Mouse (Mus musculus) liver, postnatal 0 days (tissue): ENCODE data around the gene Kpnb1.

ENCODE experiments used
- CTCF ChIP-seq: sonication (generic); IDR thresholded peaks from 2 replicates; pipeline ENCODE4 v1.5.1; 2016; ENCODE audit warnings: antibody characterized with exemption, low read depth
- EP300 ChIP-seq: IDR thresholded peaks from 2 replicates; pipeline ENCODE4 v1.6.1; 2016; ENCODE audit warnings: antibody characterized with exemption, low read depth, mild to moderate bottlenecking

DNA sequence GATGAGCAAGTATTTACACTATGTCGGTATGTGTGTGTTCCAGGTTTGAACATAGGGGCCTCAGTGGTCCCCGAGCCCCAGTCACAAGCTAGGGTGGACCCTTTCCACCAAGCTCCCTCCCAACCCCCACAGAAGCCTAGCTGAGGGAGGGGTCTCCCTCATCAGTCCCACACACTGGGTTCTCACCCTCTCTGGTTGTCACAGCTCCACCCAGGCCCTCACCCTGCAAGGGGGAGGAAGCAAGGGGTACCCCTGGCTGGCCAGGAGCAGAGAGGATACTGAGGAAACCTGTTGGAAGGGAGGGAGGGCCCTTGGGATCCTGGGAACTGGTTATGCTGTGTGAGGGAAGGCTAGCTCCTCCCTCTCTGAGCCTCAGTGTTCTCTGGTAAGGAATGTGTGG, 42.4 kb downstream of the Kpnb1 start:
- no peak for TF ChIP-seq CTCF
- no peak for TF ChIP-seq EP300
